Mouse (Mus musculus): ENCODE data around the gene Gja6. TPM values are rescaled to one million over a fixed set of nuclear protein-coding genes. Genes with fewer than 3 reads are reported as not detected.

Gja6 gene
- polyA plus RNA-seq (2014; fragmentation: Nextera tagmentation; extraction: Ambion mirVana) = not detected in 2 replicates

GRCm38 (mm10) chrX:160906952-160907351 lies at the start of gene Gja6:
TSS of gene Gja6 (minus strand) at chrX:160907052.
- H3K36me3 ChIP-seq (ENCODE audit: control insufficient read depth, insufficient read depth, low read length) = no peaks in the 10 kb centered on the region
- H3K9ac ChIP-seq (ENCODE audit: low read length) = no peak within 1 kb of the TSS
- no peaks in the 10 kb centered on the region for H3K9me3 ChIP-seq (ENCODE audit: control insufficient read depth, low read length)
- no peak for ATAC-seq (ENCODE audit: insufficient number of reproducible peaks, insufficient read depth, low FRiP score, low read depth)
- H3K27ac ChIP-seq (replicated peaks in 1 of 2; ENCODE audit: control insufficient read depth in 1 of 2, insufficient read depth in 1 of 2, low read depth in 2 of 2, low read length in 2 of 2) = no peak within 1 kb of the TSS
- H3K4me2 ChIP-seq (ENCODE audit: low read length) = no peak within 1 kb of the TSS
- 66% methylated on average over 4 of the region's 4 CpGs for WGBS
- no peaks in the 10 kb centered on the region; a peak in 1 of 4 replicates for H3K4me1 ChIP-seq (ENCODE audit: control insufficient read depth in 2 of 2, insufficient read depth in 2 of 2, low read length in 2 of 2)
- no peaks in the 10 kb centered on the region for H3K27me3 ChIP-seq (ENCODE audit: control insufficient read depth, insufficient read depth, low read length)
- no peak within 1 kb of the TSS for H3K4me3 ChIP-seq (ENCODE audit: control insufficient read depth in 1 of 2, insufficient read depth in 1 of 2, low read depth in 1 of 2, low read length in 2 of 2)

DNA sequence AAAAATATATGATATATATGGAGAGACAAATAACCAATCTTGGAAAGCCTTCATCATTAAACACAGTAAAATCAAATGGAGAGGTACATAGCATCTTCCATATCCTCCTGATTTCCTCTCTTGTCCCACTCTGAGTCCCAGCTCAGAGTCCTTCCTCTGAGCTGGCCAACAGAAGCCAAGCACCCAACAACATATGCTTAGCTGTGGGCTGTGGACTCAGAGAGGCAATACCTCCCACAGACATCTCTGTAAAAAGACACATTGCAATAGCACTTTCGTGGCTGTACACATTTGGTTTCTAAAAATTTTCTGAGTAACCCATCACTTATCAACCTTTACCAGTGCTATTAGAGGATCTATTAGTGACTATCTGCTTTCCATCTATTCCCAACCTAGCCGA lies 42.7 kb upstream of the Gja6 start:
- 75% methylated on average over 2 of the region's 2 CpGs for WGBS
- Histone ChIP-seq H3K4me3 (ENCODE audit: control insufficient read depth in 1 of 2, insufficient read depth in 1 of 2, low read depth in 1 of 2, low read length in 2 of 2) (no peak overlapping the region), H3K36me3 (ENCODE audit: control insufficient read depth, insufficient read depth, low read length) (no peaks in the 10 kb centered on the region), H3K9ac (ENCODE audit: low read length) (no peak overlapping the region), H3K9me3 (ENCODE audit: control insufficient read depth, low read length) (no peaks in the 10 kb centered on the region), H3K4me1 (ENCODE audit: control insufficient read depth in 2 of 2, insufficient read depth in 2 of 2, low read length in 2 of 2) (no peaks in the 10 kb centered on the region), H3K27me3 (ENCODE audit: control insufficient read depth, insufficient read depth, low read length) (no peaks in the 10 kb centered on the region), H3K27ac (replicated peaks in 1 of 2; ENCODE audit: control insufficient read depth in 1 of 2, insufficient read depth in 1 of 2, low read depth in 2 of 2, low read length in 2 of 2) (no peak overlapping the region), H3K4me2 (ENCODE audit: low read length) (no peak overlapping the region)
- no peak for ATAC-seq (ENCODE audit: insufficient number of reproducible peaks, insufficient read depth, low FRiP score, low read depth)

- Histone ChIP-seq H3K27ac (replicated peaks in 1 of 2; ENCODE audit: control insufficient read depth in 1 of 2, insufficient read depth in 1 of 2, low read depth in 2 of 2, low read length in 2 of 2) (no peak overlapping the region), H3K4me2 (ENCODE audit: low read length) (no peak overlapping the region), H3K9me3 (ENCODE audit: control insufficient read depth, low read length) (no peaks in the 10 kb centered on the region), H3K4me3 (ENCODE audit: control insufficient read depth in 1 of 2, insufficient read depth in 1 of 2, low read depth in 1 of 2, low read length in 2 of 2) (no peak overlapping the region), H3K9ac (ENCODE audit: low read length) (no peak overlapping the region), H3K36me3 (ENCODE audit: control insufficient read depth, insufficient read depth, low read length) (no peaks in the 10 kb centered on the region), H3K27me3 (ENCODE audit: control insufficient read depth, insufficient read depth, low read length) (no peaks in the 10 kb centered on the region), H3K4me1 (ENCODE audit: control insufficient read depth in 2 of 2, insufficient read depth in 2 of 2, low read length in 2 of 2) (no peaks in the 10 kb centered on the region)
- WGBS = 74% methylated on average over 4 of the region's 4 CpGs
- ATAC-seq (ENCODE audit: insufficient number of reproducible peaks, insufficient read depth, low FRiP score, low read depth) = no peak
Observed at GRCm38 (mm10) chrX:160944722-160945121, 37.9 kb upstream of the Gja6 start.

DNA sequence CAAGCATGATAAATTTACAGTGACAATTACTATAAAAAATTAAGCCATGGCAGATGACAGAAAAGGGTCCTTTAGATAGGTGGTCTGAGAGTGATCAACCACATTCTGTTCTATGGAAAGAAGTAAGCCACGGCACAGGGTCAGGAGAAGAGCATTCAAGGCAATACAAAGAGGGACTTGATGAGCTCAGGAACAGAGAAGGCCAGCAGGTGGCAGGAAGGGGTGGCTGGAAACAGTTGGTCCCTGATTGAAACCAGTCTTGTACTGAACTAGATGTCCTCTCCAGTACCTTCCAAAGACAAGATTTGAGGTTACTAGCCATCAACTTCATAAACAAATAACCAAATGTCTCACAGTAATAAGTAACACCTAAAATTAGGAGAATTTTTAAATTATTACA lies 28.7 kb upstream of the Gja6 start:
- Histone ChIP-seq H3K27ac (replicated peaks in 1 of 2; ENCODE audit: control insufficient read depth in 1 of 2, insufficient read depth in 1 of 2, low read depth in 2 of 2, low read length in 2 of 2) (no peak overlapping the region), H3K9me3 (ENCODE audit: control insufficient read depth, low read length) (no peaks in the 10 kb centered on the region), H3K4me1 (ENCODE audit: control insufficient read depth in 2 of 2, insufficient read depth in 2 of 2, low read length in 2 of 2) (no peaks in the 10 kb centered on the region), H3K36me3 (ENCODE audit: control insufficient read depth, insufficient read depth, low read length) (no peaks in the 10 kb centered on the region), H3K27me3 (ENCODE audit: control insufficient read depth, insufficient read depth, low read length) (no peaks in the 10 kb centered on the region), H3K4me3 (ENCODE audit: control insufficient read depth in 1 of 2, insufficient read depth in 1 of 2, low read depth in 1 of 2, low read length in 2 of 2) (no peak overlapping the region), H3K4me2 (ENCODE audit: low read length) (no peak overlapping the region), H3K9ac (ENCODE audit: low read length) (no peak overlapping the region)
- WGBS = 45% methylated on average over 1 of the region's 1 CpGs
- no peak for ATAC-seq (ENCODE audit: insufficient number of reproducible peaks, insufficient read depth, low FRiP score, low read depth)

DNA sequence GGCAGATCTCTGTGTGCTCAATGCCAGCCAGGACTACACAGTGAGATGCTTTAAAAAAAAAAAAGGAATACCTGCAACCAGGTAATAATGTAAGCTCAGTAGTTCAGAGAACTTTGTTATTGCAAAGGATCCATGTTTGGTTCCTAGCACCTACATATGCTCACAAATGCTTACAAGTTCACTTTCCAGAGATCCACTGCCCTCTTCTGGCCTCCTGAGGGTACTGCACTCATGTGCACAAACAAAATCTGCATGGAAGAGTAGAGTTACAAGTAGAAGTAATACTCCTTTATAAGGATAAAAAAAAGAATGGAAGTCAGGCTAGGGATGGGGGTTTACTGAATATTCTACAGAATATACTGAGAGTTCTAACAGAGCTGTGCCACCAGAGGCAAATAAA lies 23.8 kb upstream of the Gja6 start:
- H3K4me1 ChIP-seq (ENCODE audit: control insufficient read depth in 2 of 2, insufficient read depth in 2 of 2, low read length in 2 of 2) = no peaks in the 10 kb centered on the region
- H3K9me3 ChIP-seq (ENCODE audit: control insufficient read depth, low read length) = no peaks in the 10 kb centered on the region
- no peaks in the 10 kb centered on the region for H3K36me3 ChIP-seq (ENCODE audit: control insufficient read depth, insufficient read depth, low read length)
- H3K27ac ChIP-seq (replicated peaks in 1 of 2; ENCODE audit: control insufficient read depth in 1 of 2, insufficient read depth in 1 of 2, low read depth in 2 of 2, low read length in 2 of 2) = no peak overlapping the region
- H3K4me3 ChIP-seq (ENCODE audit: control insufficient read depth in 1 of 2, insufficient read depth in 1 of 2, low read depth in 1 of 2, low read length in 2 of 2) = no peak overlapping the region
- no peak overlapping the region for H3K9ac ChIP-seq (ENCODE audit: low read length)
- H3K4me2 ChIP-seq (ENCODE audit: low read length) = no peak overlapping the region
- ATAC-seq (ENCODE audit: insufficient number of reproducible peaks, insufficient read depth, low FRiP score, low read depth) = no peak
- H3K27me3 ChIP-seq (ENCODE audit: control insufficient read depth, insufficient read depth, low read length) = no peaks in the 10 kb centered on the region

- H3K9ac ChIP-seq (ENCODE audit: low read length) = no peak overlapping the region
- H3K36me3 ChIP-seq (ENCODE audit: control insufficient read depth, insufficient read depth, low read length) = no peaks in the 10 kb centered on the region
- H3K4me3 ChIP-seq (ENCODE audit: control insufficient read depth in 1 of 2, insufficient read depth in 1 of 2, low read depth in 1 of 2, low read length in 2 of 2) = no peak overlapping the region
- H3K27me3 ChIP-seq (ENCODE audit: control insufficient read depth, insufficient read depth, low read length) = no peaks in the 10 kb centered on the region
- no peak overlapping the region for H3K27ac ChIP-seq (replicated peaks in 1 of 2; ENCODE audit: control insufficient read depth in 1 of 2, insufficient read depth in 1 of 2, low read depth in 2 of 2, low read length in 2 of 2)
- no peaks in the 10 kb centered on the region for H3K4me1 ChIP-seq (ENCODE audit: control insufficient read depth in 2 of 2, insufficient read depth in 2 of 2, low read length in 2 of 2)
- no peaks in the 10 kb centered on the region for H3K9me3 ChIP-seq (ENCODE audit: control insufficient read depth, low read length)
- 77% methylated on average over 1 of the region's 1 CpGs for WGBS
- no peak for ATAC-seq (ENCODE audit: insufficient number of reproducible peaks, insufficient read depth, low FRiP score, low read depth)
- H3K4me2 ChIP-seq (ENCODE audit: low read length) = no peak overlapping the region
Observed at GRCm38 (mm10) chrX:160928870-160929269, 22.0 kb upstream of the Gja6 start.

DNA sequence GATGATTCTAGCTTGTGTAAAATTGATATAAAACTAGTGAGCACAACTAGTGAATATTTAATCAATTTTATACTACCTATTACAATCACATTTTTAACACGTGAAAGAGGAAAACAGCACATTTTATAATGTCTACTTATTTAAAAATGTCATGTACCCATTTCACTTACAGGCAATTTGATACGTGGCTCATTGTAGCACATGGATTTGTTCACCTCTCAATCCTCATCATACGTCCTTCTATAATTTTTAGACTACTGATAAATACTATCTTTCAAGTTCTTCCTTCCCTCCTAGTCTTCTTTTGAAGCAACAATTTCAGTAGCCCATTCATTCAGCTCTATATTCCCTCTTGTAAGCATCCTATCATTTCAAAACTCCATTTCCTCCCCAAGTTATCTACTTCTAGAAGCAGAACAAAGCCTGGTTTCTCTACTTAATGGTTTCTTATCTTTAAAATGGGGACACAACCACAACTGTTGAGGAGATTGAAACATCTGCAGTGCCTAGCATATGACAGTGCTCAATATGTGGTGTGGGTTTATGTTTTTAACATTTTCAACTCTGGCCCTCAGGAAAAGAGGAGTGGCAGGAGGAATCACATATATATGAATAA lies 12.3 kb upstream of the Gja6 start:
- 71% methylated on average over 3 of the region's 3 CpGs for WGBS
- Histone ChIP-seq H3K27me3 (ENCODE audit: control insufficient read depth, insufficient read depth, low read length) (no peaks in the 10 kb centered on the region), H3K9ac (ENCODE audit: low read length) (no peak overlapping the region), H3K4me3 (ENCODE audit: control insufficient read depth in 1 of 2, insufficient read depth in 1 of 2, low read depth in 1 of 2, low read length in 2 of 2) (no peak overlapping the region), H3K27ac (replicated peaks in 1 of 2; ENCODE audit: control insufficient read depth in 1 of 2, insufficient read depth in 1 of 2, low read depth in 2 of 2, low read length in 2 of 2) (no peak overlapping the region), H3K36me3 (ENCODE audit: control insufficient read depth, insufficient read depth, low read length) (no peaks in the 10 kb centered on the region), H3K4me2 (ENCODE audit: low read length) (no peak overlapping the region), H3K9me3 (ENCODE audit: control insufficient read depth, low read length) (no peaks in the 10 kb centered on the region), H3K4me1 (ENCODE audit: control insufficient read depth in 2 of 2, insufficient read depth in 2 of 2, low read length in 2 of 2) (no peaks in the 10 kb centered on the region)
- no peak for ATAC-seq (ENCODE audit: insufficient number of reproducible peaks, insufficient read depth, low FRiP score, low read depth)

- 46% methylated on average over 4 of the region's 4 CpGs for WGBS
- no peak for ATAC-seq (ENCODE audit: insufficient number of reproducible peaks, insufficient read depth, low FRiP score, low read depth)
- Histone ChIP-seq H3K9ac (ENCODE audit: low read length) (no peak overlapping the region), H3K27ac (replicated peaks in 1 of 2; ENCODE audit: control insufficient read depth in 1 of 2, insufficient read depth in 1 of 2, low read depth in 2 of 2, low read length in 2 of 2) (no peak overlapping the region), H3K9me3 (ENCODE audit: control insufficient read depth, low read length) (no peaks in the 10 kb centered on the region), H3K4me3 (ENCODE audit: control insufficient read depth in 1 of 2, insufficient read depth in 1 of 2, low read depth in 1 of 2, low read length in 2 of 2) (no peak overlapping the region), H3K27me3 (ENCODE audit: control insufficient read depth, insufficient read depth, low read length) (no peaks in the 10 kb centered on the region), H3K4me1 (ENCODE audit: control insufficient read depth in 2 of 2, insufficient read depth in 2 of 2, low read length in 2 of 2) (no peaks in the 10 kb centered on the region; a peak in 1 of 4 replicates), H3K4me2 (ENCODE audit: low read length) (no peak overlapping the region), H3K36me3 (ENCODE audit: control insufficient read depth, insufficient read depth, low read length) (no peaks in the 10 kb centered on the region)
Observed at GRCm38 (mm10) chrX:160906477-160906876, 375 bp downstream of the Gja6 start.

All from heart, embryonic 14.5 days (tissue).